Mouse (Mus musculus) E14TG2a.4 (cell line): ENCODE measurements around the gene Fam69a.

ENCODE experiments used
- H3K27me3 ChIP-seq: 2 replicates; pipeline ENCODE4 v1.6.1; 2014; ENCODE audit warnings: low read length, control low read depth; ENCODE audit not compliant: insufficient read depth
- H3K36me3 ChIP-seq: 2 replicates; pipeline ENCODE4 v1.6.1; 2014; ENCODE audit warnings: low read length, control low read depth; ENCODE audit not compliant: insufficient read depth
- H3K4me1 ChIP-seq: replicated peaks from 2 replicates; pipeline ENCODE4 v1.6.1; 2014; ENCODE audit warnings: low read depth, low read length, control low read depth
- H3K4me3 ChIP-seq: replicated peaks from 2 replicates; pipeline ENCODE4 v1.5.1; 2014; ENCODE audit warnings: mild to moderate bottlenecking, low read length
- H3K9me3 ChIP-seq: 2 replicates; pipeline ENCODE4 v1.6.1; 2014; ENCODE audit warnings: low read length, control low read depth
- CTCF ChIP-seq: conservative IDR thresholded peaks from 2 replicates; pipeline ENCODE4 v1.5.1; 2014; ENCODE audit warnings: low read length
- NANOG ChIP-seq: IDR thresholded peaks from 2 replicates; pipeline ENCODE4 v1.6.1; 2014; ENCODE audit warnings: borderline replicate concordance, low read length, mixed read lengths
- POU5F1 ChIP-seq: IDR thresholded peaks from 2 replicates; pipeline ENCODE4 v1.6.1; 2014; ENCODE audit warnings: low read length, borderline replicate concordance

The Fam69a gene

GRCm38 (mm10) chr5:107961438-107962251, 25.2 kb downstream of the Fam69a start:
- TF ChIP-seq POU5F1, result no peak
- no peak for TF ChIP-seq NANOG
- TF ChIP-seq CTCF, result no peak
- Histone ChIP-seq H3K9me3 (no peaks in the 10 kb centered on the region), H3K4me1 (peaks cover 17% of the 10 kb centered on the region), H3K27me3 (no peaks in the 10 kb centered on the region), H3K4me3 (no peak overlapping the region; the same call in 1 of the 2 replicates), H3K36me3 (no peaks in the 10 kb centered on the region)

GRCm38 (mm10) chr5:107960532-107961202, 26.2 kb downstream of the Fam69a start:
- Histone ChIP-seq H3K36me3 (no peaks in the 10 kb centered on the region), H3K4me1 (peaks cover 17% of the 10 kb centered on the region), H3K27me3 (no peaks in the 10 kb centered on the region), H3K9me3 (no peaks in the 10 kb centered on the region), H3K4me3 (peak overlapping the region; percentile 55)
- TF ChIP-seq CTCF (no peak), NANOG (no peak), POU5F1 (no peak)

GRCm38 (mm10) chr5:107959624-107960300, 27.1 kb downstream of the Fam69a start:
- Histone ChIP-seq H3K9me3 (no peaks in the 10 kb centered on the region), H3K4me3 (no peak overlapping the region), H3K27me3 (no peaks in the 10 kb centered on the region), H3K4me1 (peaks cover 17% of the 10 kb centered on the region), H3K36me3 (no peaks in the 10 kb centered on the region)
- TF ChIP-seq CTCF, result no peak
- no peak for TF ChIP-seq POU5F1
- no peak for TF ChIP-seq NANOG

GRCm38 (mm10) chr5:107950643-107951042, 36.2 kb downstream of the Fam69a start:
- Histone ChIP-seq H3K9me3 (no peaks in the 10 kb centered on the region), H3K36me3 (no peaks in the 10 kb centered on the region), H3K4me1 (peaks cover 4% of the 10 kb centered on the region), H3K4me3 (no peak overlapping the region), H3K27me3 (no peaks in the 10 kb centered on the region)
- TF ChIP-seq CTCF (no peak), POU5F1 (no peak), NANOG (no peak)

- H3K4me1 ChIP-seq, result peaks cover 10% of the 10 kb centered on the region
- no peak for TF ChIP-seq NANOG
- H3K27me3 ChIP-seq, result no peaks in the 10 kb centered on the region
- H3K4me3 ChIP-seq, result no peak overlapping the region
- no peaks in the 10 kb centered on the region for H3K9me3 ChIP-seq
- no peaks in the 10 kb centered on the region for H3K36me3 ChIP-seq
Observed at GRCm38 (mm10) chr5:107949607-107950006, 37.3 kb downstream of the Fam69a start.

GRCm38 (mm10) chr5:107948899-107949298, 38.0 kb downstream of the Fam69a start:
- H3K4me1 ChIP-seq, result peaks cover 17% of the 10 kb centered on the region
- no peak overlapping the region for H3K4me3 ChIP-seq
- H3K9me3 ChIP-seq, result no peaks in the 10 kb centered on the region
- TF ChIP-seq POU5F1 (no peak), NANOG (no peak), CTCF (no peak)
- H3K27me3 ChIP-seq, result no peaks in the 10 kb centered on the region
- no peaks in the 10 kb centered on the region for H3K36me3 ChIP-seq

- no peaks in the 10 kb centered on the region for H3K36me3 ChIP-seq
- no peak overlapping the region for H3K4me3 ChIP-seq
- peaks cover 17% of the 10 kb centered on the region for H3K4me1 ChIP-seq
- H3K27me3 ChIP-seq, result no peaks in the 10 kb centered on the region
- TF ChIP-seq NANOG, result no peak
- TF ChIP-seq POU5F1, result no peak
- TF ChIP-seq CTCF, result no peak
- no peaks in the 10 kb centered on the region for H3K9me3 ChIP-seq
Observed at GRCm38 (mm10) chr5:107947548-107947947, 39.3 kb downstream of the Fam69a start.

GRCm38 (mm10) chr5:107946475-107946874, 40.4 kb downstream of the Fam69a start:
- Histone ChIP-seq H3K4me1 (peaks cover 19% of the 10 kb centered on the region), H3K36me3 (no peaks in the 10 kb centered on the region), H3K27me3 (no peaks in the 10 kb centered on the region), H3K4me3 (no peak overlapping the region), H3K9me3 (no peaks in the 10 kb centered on the region)
- TF ChIP-seq POU5F1 (no peak), NANOG (no peak), CTCF (no peak)
